Mouse (Mus musculus) MEL (cell line): ENCODE results near the gene Gm47995. TPM values are rescaled to one million over a fixed set of nuclear protein-coding genes. Genes with fewer than 3 reads are reported as not detected.

Source experiments
- DNase-seq: peaks from one replicate; pipeline ENCODE4 v3.0.0; 2011; ENCODE audit warnings: low read depth, low spot score
- H3K27ac ChIP-seq: 2 replicates; pipeline ENCODE4 v1.5.1; 2012; ENCODE audit warnings: low read depth, mild to moderate bottlenecking, control low read depth, low read length, moderate library complexity; ENCODE audit not compliant: control insufficient read depth
- H3K27me3 ChIP-seq, 2 experiments: fragments of 150-350 bp in 1 of 2; sonication (generic) in 1 of 2; 2 replicates each; pipeline ENCODE4 v1.6.1; 2012; ENCODE audit warnings: low read length in 2 of 2, mild to moderate bottlenecking in 2 of 2, improper control_type of control experiment in 1 of 2, moderate library complexity in 1 of 2; ENCODE audit not compliant: insufficient read depth in 2 of 2, control insufficient read depth in 1 of 2
- H3K36me3 ChIP-seq, 2 experiments: 2 replicates each; pipeline ENCODE4 v1.6.1; 2012 to 2014; ENCODE audit warnings: low read length in 2 of 2, improper control_type of control experiment in 1 of 2, inconsistent platforms in 1 of 2, mild to moderate bottlenecking in 1 of 2; ENCODE audit not compliant: insufficient read depth in 2 of 2, control insufficient read depth in 1 of 2
- H3K4me1 ChIP-seq, 2 experiments: fragments of 150-350 bp in 1 of 2; sonication (generic) in 1 of 2; 2 replicates each; pipeline ENCODE4 v1.6.1; 2012; ENCODE audit warnings: low read length in 2 of 2, improper control_type of control experiment in 1 of 2, mild to moderate bottlenecking in 1 of 2; ENCODE audit not compliant: insufficient read depth in 2 of 2, control insufficient read depth in 1 of 2
- H3K4me3 ChIP-seq, 2 experiments: fragments of 150-350 bp in 1 of 2; sonication (generic) in 1 of 2; 2 replicates each; pipeline ENCODE4 v1.5.1; 2012; ENCODE audit warnings: low read depth in 2 of 2, low read length in 2 of 2, mild to moderate bottlenecking in 2 of 2, moderate library complexity in 2 of 2, control low read depth in 1 of 2, improper control_type of control experiment in 1 of 2; ENCODE audit not compliant: control insufficient read depth in 1 of 2, insufficient read depth in 1 of 2
- H3K79me2 ChIP-seq: 2 replicates; pipeline ENCODE4 v1.6.1; 2012; ENCODE audit warnings: mild to moderate bottlenecking, low read length, moderate library complexity; ENCODE audit not compliant: control insufficient read depth, poor library complexity, insufficient read depth
- H3K9ac ChIP-seq: 2 replicates; pipeline ENCODE4 v1.6.1; 2012; ENCODE audit warnings: low read depth, mild to moderate bottlenecking, control low read depth, low read length, moderate library complexity; ENCODE audit not compliant: control insufficient read depth, poor library complexity, severe bottlenecking
- H3K9me3 ChIP-seq: fragments of 150-350 bp; sonication (generic); replicated peaks from 2 replicates; pipeline ENCODE4 v1.6.1; 2012; ENCODE audit warnings: mild to moderate bottlenecking, low read length, improper control_type of control experiment, moderate library complexity; ENCODE audit not compliant: insufficient read depth
- BHLHE40 ChIP-seq: IDR thresholded peaks from 2 replicates; pipeline ENCODE4 v1.6.1; 2012; ENCODE audit warnings: low read depth, mild to moderate bottlenecking, inconsistent platforms, low read length, improper control_type of control experiment, borderline replicate concordance
- CHD2 ChIP-seq: IDR thresholded peaks from 2 replicates; pipeline ENCODE4 v1.6.1; 2011; ENCODE audit warnings: low read length, improper control_type of control experiment
- E2F4 ChIP-seq: IDR thresholded peaks from 2 replicates; pipeline ENCODE4 v1.6.1; 2011; ENCODE audit warnings: low read depth, low read length, improper control_type of control experiment, borderline replicate concordance
- ELF1 ChIP-seq: IDR thresholded peaks from 2 replicates; pipeline ENCODE4 v1.6.1; 2014; ENCODE audit warnings: low read depth, mild to moderate bottlenecking, inconsistent platforms, low read length, improper control_type of control experiment, moderate library complexity
- EP300 ChIP-seq, 2 experiments: IDR thresholded peaks; 2 replicates each; pipeline ENCODE4 v1.6.1; 2011; ENCODE audit warnings: improper control_type of control experiment in 2 of 2, low read length in 2 of 2, low read depth in 1 of 2, mild to moderate bottlenecking in 1 of 2
- ETS1 ChIP-seq: IDR thresholded peaks from 2 replicates; pipeline ENCODE4 v1.6.1; 2012; ENCODE audit warnings: low read depth, mild to moderate bottlenecking, inconsistent platforms, low read length, improper control_type of control experiment, moderate library complexity
- GATA1 ChIP-seq: IDR thresholded peaks from 2 replicates; pipeline ENCODE4 v1.6.1; 2011; ENCODE audit warnings: low read depth, low read length, improper control_type of control experiment
- JUND ChIP-seq: IDR thresholded peaks from 2 replicates; pipeline ENCODE4 v1.6.1; 2011; ENCODE audit warnings: low read depth, mild to moderate bottlenecking, improper control_type of control experiment, low read length
- KAT2A ChIP-seq: conservative IDR thresholded peaks from 2 replicates; pipeline ENCODE4 v1.6.1; 2012; ENCODE audit warnings: low read depth, low read length, improper control_type of control experiment, inconsistent platforms
- MAFK ChIP-seq: IDR thresholded peaks from 2 replicates; pipeline ENCODE4 v1.6.1; 2011; ENCODE audit warnings: low read depth, mild to moderate bottlenecking, low read length, improper control_type of control experiment, borderline replicate concordance
- MAX ChIP-seq: IDR thresholded peaks from 2 replicates; pipeline ENCODE4 v1.6.1; 2011; ENCODE audit warnings: low read length, improper control_type of control experiment
- MAZ ChIP-seq: IDR thresholded peaks from 2 replicates; pipeline ENCODE4 v1.6.1; 2012; ENCODE audit warnings: low read depth, mild to moderate bottlenecking, inconsistent platforms, low read length, improper control_type of control experiment
- MEF2A ChIP-seq: IDR thresholded peaks from 2 replicates; pipeline ENCODE4 v1.6.1; 2014; ENCODE audit warnings: low read depth, mild to moderate bottlenecking, inconsistent platforms, low read length, improper control_type of control experiment; ENCODE audit not compliant: poor library complexity, insufficient replicate concordance, severe bottlenecking; ENCODE audit errors: extremely low read depth
- MXI1 ChIP-seq: IDR thresholded peaks from 2 replicates; pipeline ENCODE4 v1.6.1; 2011; ENCODE audit warnings: mild to moderate bottlenecking, low read depth, low read length, improper control_type of control experiment
- MYC ChIP-seq: IDR thresholded peaks from 2 replicates; pipeline ENCODE4 v1.6.1; 2011; ENCODE audit warnings: low read depth, mild to moderate bottlenecking, low read length, improper control_type of control experiment, moderate library complexity
- POLR2AphosphoS2 ChIP-seq: IDR thresholded peaks from 2 replicates; pipeline ENCODE4 v1.6.1; 2011; ENCODE audit warnings: low read length, improper control_type of control experiment
- POLR2AphosphoS5 ChIP-seq: IDR thresholded peaks from 2 replicates; pipeline ENCODE4 v1.6.1; 2012; ENCODE audit warnings: low read depth, borderline replicate concordance, mild to moderate bottlenecking, inconsistent platforms, low read length, moderate library complexity, mixed read lengths
- RCOR1 ChIP-seq: IDR thresholded peaks from 2 replicates; pipeline ENCODE4 v1.6.1; 2012; ENCODE audit warnings: low read depth, mild to moderate bottlenecking, inconsistent platforms, low read length, improper control_type of control experiment
- SIN3A ChIP-seq: IDR thresholded peaks from 2 replicates; pipeline ENCODE4 v1.6.1; 2012; ENCODE audit warnings: low read length, improper control_type of control experiment, inconsistent platforms
- TAL1 ChIP-seq: IDR thresholded peaks from 2 replicates; pipeline ENCODE4 v1.6.1; 2012; ENCODE audit warnings: mild to moderate bottlenecking, inconsistent platforms, low read length, moderate library complexity, mixed read lengths
- TCF12 ChIP-seq: IDR thresholded peaks from 2 replicates; pipeline ENCODE4 v1.6.1; 2014; ENCODE audit warnings: low read depth, mild to moderate bottlenecking, inconsistent platforms, low read length, improper control_type of control experiment, moderate library complexity
- UBTF ChIP-seq: IDR thresholded peaks from 2 replicates; pipeline ENCODE4 v1.6.1; 2012; ENCODE audit warnings: low read depth, mild to moderate bottlenecking, inconsistent platforms, low read length, improper control_type of control experiment, moderate library complexity, borderline replicate concordance; ENCODE audit not compliant: insufficient read depth
- USF1 ChIP-seq: IDR thresholded peaks from 2 replicates; pipeline ENCODE4 v1.6.1; 2014; ENCODE audit warnings: low read depth, mild to moderate bottlenecking, inconsistent platforms, low read length, improper control_type of control experiment, moderate library complexity
- USF2 ChIP-seq, 2 experiments: IDR thresholded peaks; 2 replicates each; pipeline ENCODE4 v1.6.1; 2011 to 2012; ENCODE audit warnings: improper control_type of control experiment in 2 of 2, low read length in 2 of 2, borderline replicate concordance in 1 of 2, inconsistent platforms in 1 of 2, low read depth in 1 of 2, mild to moderate bottlenecking in 1 of 2; ENCODE audit not compliant: insufficient read depth in 1 of 2
- ZC3H11A ChIP-seq: IDR thresholded peaks from 2 replicates; pipeline ENCODE4 v1.6.1; 2012; ENCODE audit warnings: low read depth, mild to moderate bottlenecking, inconsistent platforms, low read length, improper control_type of control experiment
- ZMIZ1 ChIP-seq: IDR thresholded peaks from 2 replicates; pipeline ENCODE4 v1.6.1; 2012; ENCODE audit warnings: low read depth, mild to moderate bottlenecking, inconsistent platforms, low read length, improper control_type of control experiment, moderate library complexity
- polyA plus RNA-seq, 2 experiments: library from polyadenylated mRNA; stranded (reverse) in 1 of 2; unstranded in 1 of 2; fragments of >175 nt in 1 of 2; fragments of >200 nt in 1 of 2; gene quantifications; 2 replicates each; pipeline versions ENCODE4 v1.2.1 to v1.2.4; 2012; ENCODE audit warnings: low replicate concordance in 2 of 2, low read depth in 1 of 2; ENCODE audit not compliant: insufficient read length in 2 of 2, insufficient read depth in 1 of 2, missing spikeins in 1 of 2
- total RNA-seq: library from RNA; depleted of rRNA; stranded (reverse); fragments of 300-350 nt; gene quantifications from 2 replicates; pipeline ENCODE4 v1.2.3, GENCODE M21; 2012

The Gm47995 gene
- total and polyA plus RNA-seq, 3 experiments: 0.18 TPM; not detected in 2

GRCm38 (mm10) chr1:151167297-151168047 lies 30.8 kb upstream of the Gm47995 start:
- Histone ChIP-seq H3K4me3 (no peak overlapping the region), H3K9ac (no peak overlapping the region), H3K27me3 (no peaks in the 10 kb centered on the region), H3K9me3 (no peaks in the 10 kb centered on the region), H3K36me3 (peaks cover 0 to 26% of the 10 kb centered on the region in 2 experiments; a peak in 2 of 4 replicates), H3K79me2 (no peaks in the 10 kb centered on the region), H3K27ac (no peak overlapping the region), H3K4me1 (peaks cover 27 to 28% of the 10 kb centered on the region in 2 experiments)
- peak; percentile 20 for DNase-seq
- no peak for TF ChIP-seq TAL1
- no peak for TF ChIP-seq KAT2A
- TF ChIP-seq ZMIZ1: no peak
- no peak for TF ChIP-seq USF2 (IDR thresholded peaks at IDR 0.05; ENCODE audit: borderline replicate concordance in 1 of 2, insufficient read depth in 1 of 2, low read depth in 1 of 2, low read length in 2 of 2)
- no peak for TF ChIP-seq MEF2A
- no peak for TF ChIP-seq BHLHE40
- no peak for TF ChIP-seq MXI1
- TF ChIP-seq CHD2: no peak
- TF ChIP-seq E2F4: no peak
- no peak for TF ChIP-seq POLR2AphosphoS5
- TF ChIP-seq MYC: no peak
- TF ChIP-seq ELF1: no peak
- no peak for TF ChIP-seq USF1
- no peak for TF ChIP-seq POLR2AphosphoS2
- TF ChIP-seq ETS1: no peak

DNA sequence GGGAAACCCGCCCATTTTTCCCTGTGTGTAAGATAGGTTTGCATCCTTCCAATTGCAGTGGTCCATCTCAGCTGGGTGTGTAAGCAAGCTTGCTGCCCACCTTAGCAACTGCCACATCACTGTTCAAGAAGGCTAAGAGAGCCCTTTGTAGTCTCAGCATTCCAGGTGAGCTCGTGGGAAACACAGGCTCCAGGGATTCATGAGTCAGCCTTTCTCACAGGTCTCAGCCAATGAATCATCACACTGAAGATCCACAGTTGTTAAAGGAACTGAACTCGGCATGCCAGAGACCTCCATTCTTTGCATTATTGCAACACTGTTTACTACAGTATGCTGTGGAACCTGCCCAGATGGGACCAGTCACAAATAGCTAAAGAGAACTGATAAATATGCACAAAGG lies 29.6 kb upstream of the Gm47995 start:
- H3K79me2 ChIP-seq: no peaks in the 10 kb centered on the region
- H3K27ac ChIP-seq: no peak overlapping the region
- H3K9me3 ChIP-seq: no peaks in the 10 kb centered on the region
- no peaks in the 10 kb centered on the region for H3K27me3 ChIP-seq
- H3K4me3 ChIP-seq: no peak overlapping the region
- peaks cover 28 to 32% of the 10 kb centered on the region in 2 experiments for H3K4me1 ChIP-seq
- no peak for DNase-seq
- H3K36me3 ChIP-seq: peaks cover 0 to 32% of the 10 kb centered on the region in 2 experiments; a peak in 2 of 4 replicates
- TF ChIP-seq POLR2AphosphoS5 (no peak), TCF12 (no peak), SIN3A (no peak), ZMIZ1 (no peak), EP300 (IDR thresholded peaks at IDR 0.05; ENCODE audit: low read depth in 1 of 2, low read length in 2 of 2) (no peak), ZC3H11A (no peak), GATA1 (no peak), MXI1 (no peak), MYC (no peak), POLR2AphosphoS2 (no peak), MAX (no peak), ELF1 (no peak), MAZ (no peak), UBTF (no peak), KAT2A (no peak), JUND (no peak), MAFK (no peak), RCOR1 (no peak)
- TF ChIP-seq, all 39 proteins: peak for 0
- no peak overlapping the region for H3K9ac ChIP-seq
